Mouse (Mus musculus) midbrain, embryonic 14.5 days (tissue): Measurements from ENCODE around the gene Zkscan8. TPM values are rescaled to one million over a fixed set of nuclear protein-coding genes. Genes with fewer than 3 reads are reported as not detected.
"Not testable (repeated sequence)": the region's sequence is repeated elsewhere in the genome, so short reads cannot be mapped to it uniquely, and the experiment has no call there.

Source experiments
- ATAC-seq: fragments of 200-750 bp; cut with Nextera tagmentation; 2 replicates; pipeline ENCODE4 v1.8.0; 2017; ENCODE audit warnings: moderate number of reproducible peaks, moderate library complexity; ENCODE audit not compliant: low FRiP score, low TSS enrichment
- DNase-seq: peaks from one replicate; pipeline ENCODE4 v3.0.0-alpha.2; 2015
- H3K27ac ChIP-seq: fragments of 300-500 bp; sonication (generic); replicated peaks from 2 replicates; pipeline ENCODE4 v1.5.1; 2014; ENCODE audit warnings: mild to moderate bottlenecking, low read depth, low read length, moderate library complexity
- H3K27me3 ChIP-seq: fragments of 300-500 bp; sonication (generic); 2 replicates; pipeline ENCODE4 v1.6.1; 2014; ENCODE audit warnings: low read length, control low read depth, mixed read lengths; ENCODE audit not compliant: control insufficient read depth, insufficient read depth
- H3K36me3 ChIP-seq: fragments of 300-500 bp; sonication (generic); 2 replicates; pipeline ENCODE4 v1.6.1; 2014; ENCODE audit warnings: low read length, control low read depth; ENCODE audit not compliant: control insufficient read depth, insufficient read depth
- H3K4me1 ChIP-seq: fragments of 300-500 bp; sonication (generic); 2 replicates; pipeline ENCODE4 v1.6.1; 2014; ENCODE audit warnings: mild to moderate bottlenecking, antibody characterized with exemption, low read length, control low read depth; ENCODE audit not compliant: control insufficient read depth, insufficient read depth
- H3K4me2 ChIP-seq: fragments of 300-500 bp; sonication (generic); 2 replicates; pipeline ENCODE4 v1.6.1; 2014; ENCODE audit warnings: mild to moderate bottlenecking, low read length, moderate library complexity
- H3K4me3 ChIP-seq: fragments of 300-500 bp; sonication (generic); replicated peaks from 2 replicates; pipeline ENCODE4 v1.5.1; 2014; ENCODE audit warnings: low read depth, low read length
- H3K9ac ChIP-seq: fragments of 300-500 bp; sonication (generic); replicated peaks from 2 replicates; pipeline ENCODE4 v1.6.1; 2014; ENCODE audit warnings: mild to moderate bottlenecking, low read length, moderate library complexity
- H3K9me3 ChIP-seq: fragments of 300-500 bp; sonication (generic); 2 replicates; pipeline ENCODE4 v1.6.1; 2016; ENCODE audit warnings: low read length, control low read depth, mixed read lengths; ENCODE audit not compliant: control insufficient read depth
- WGBS: fragments of 180-500 bp; shearing (Covaris S2); extraction: QIAGEN DNeasy Blood & Tissue Kit; methylation state at CpG from one replicate; pipeline ENCODE4 v1.1.7; 2014; 5-methylcytosine and 5-hydroxymethylcytosine counted together
- polyA plus RNA-seq: library from polyadenylated mRNA; unstranded; fragments of >200 nt; fragmentation: Nextera tagmentation; extraction: Ambion mirVana; gene quantifications from 2 replicates; pipeline ENCODE4 v1.2.1, GENCODE M21; 2014

Zkscan8 gene
- polyA plus RNA-seq, 1 experiment from 2014 or later: 10.9 TPM

GRCm38 (mm10) chr13:21495080-21495479, 35.8 kb downstream of the Zkscan8 start, which contains the start of gene AK157302:
AK157302 (plus strand) TSS chr13:21495223.
- no peak within 1 kb of the TSS for H3K4me2 ChIP-seq
- no peak within 1 kb of the TSS for H3K27ac ChIP-seq
- DNase-seq: no peak
- no peaks in the 10 kb centered on the region for H3K4me1 ChIP-seq
- no peaks in the 10 kb centered on the region for H3K27me3 ChIP-seq
- H3K4me3 ChIP-seq: no peak within 1 kb of the TSS
- no peak within 1 kb of the TSS for H3K9ac ChIP-seq
- no peaks in the 10 kb centered on the region for H3K36me3 ChIP-seq
- WGBS: 94% methylated on average over 21 of the region's 21 CpGs
- ATAC-seq: no peak
- no peaks in the 10 kb centered on the region for H3K9me3 ChIP-seq

GRCm38 (mm10) chr13:21492847-21493246, 38.1 kb downstream of the Zkscan8 start:
- WGBS: 93% methylated on average over 5 of the region's 5 CpGs
- ATAC-seq: no peak
- Histone ChIP-seq H3K4me3 (no peak overlapping the region), H3K27ac (no peak overlapping the region), H3K4me2 (no peak overlapping the region), H3K9ac (no peak overlapping the region), H3K27me3 (no peaks in the 10 kb centered on the region), H3K36me3 (no peaks in the 10 kb centered on the region), H3K4me1 (no peaks in the 10 kb centered on the region), H3K9me3 (no peaks in the 10 kb centered on the region)
- no peak for DNase-seq

GRCm38 (mm10) chr13:21486881-21487280, 44.0 kb downstream of the Zkscan8 start:
- Histone ChIP-seq H3K9me3 (peaks cover 3% of the 10 kb centered on the region; the same call in 1 of the 2 replicates), H3K27ac (no peak overlapping the region), H3K4me2 (no peak overlapping the region), H3K4me3 (no peak overlapping the region), H3K4me1 (no peaks in the 10 kb centered on the region), H3K27me3 (no peaks in the 10 kb centered on the region), H3K9ac (no peak overlapping the region), H3K36me3 (peaks cover 15% of the 10 kb centered on the region)
- DNase-seq (no peak), ATAC-seq (no peak)
- WGBS: 97% methylated on average over 1 of the region's 1 CpGs

- H3K36me3 ChIP-seq, H3K4me1 ChIP-seq, H3K27me3 ChIP-seq, H3K9me3 ChIP-seq: not testable (repeated sequence)
- Histone ChIP-seq H3K4me2 (peak within 1 kb of the TSS; percentile 62), H3K27ac (peak within 1 kb of the TSS; percentile 68), H3K4me3 (peak within 1 kb of the TSS; percentile 53), H3K9ac (peak within 1 kb of the TSS; percentile 51)
- peak; percentile 88 for ATAC-seq
- peak; percentile 92 for DNase-seq
- 4% methylated on average over 31 of the region's 31 CpGs for WGBS
Observed at GRCm38 (mm10) chr13:21478759-21479670, 51.9 kb downstream of the Zkscan8 start, which contains the start of the genes Zkscan4 and Gm10065. Zkscan4 (plus strand) TSS chr13:21478907. Gm10065 (minus strand) TSS chr13:21479441.

- no peaks in the 10 kb centered on the region for H3K9me3 ChIP-seq
- H3K36me3 ChIP-seq: no peaks in the 10 kb centered on the region
- 24% methylated on average over 4 of the region's 4 CpGs for WGBS
- no peaks in the 10 kb centered on the region for H3K4me1 ChIP-seq
- 0 out of 2 replicates have a peak, but pooled peaks cover 3% of the 10 kb centered on the region for H3K27me3 ChIP-seq
- no peak for ATAC-seq
- H3K4me3 ChIP-seq: no peak overlapping the region
- no peak overlapping the region for H3K4me2 ChIP-seq
- no peak overlapping the region for H3K9ac ChIP-seq
- DNase-seq: no peak
- H3K27ac ChIP-seq: no peak overlapping the region
Observed at GRCm38 (mm10) chr13:21472427-21472826, 58.5 kb downstream of the Zkscan8 start.

GRCm38 (mm10) chr13:21469097-21469496, 61.8 kb downstream of the Zkscan8 start:
- H3K4me1 ChIP-seq: no peaks in the 10 kb centered on the region
- no peaks in the 10 kb centered on the region for H3K9me3 ChIP-seq
- H3K27me3 ChIP-seq: 0 out of 2 replicates have a peak, but pooled peaks cover 3% of the 10 kb centered on the region
- no peak overlapping the region for H3K27ac ChIP-seq
- 13% methylated on average over 9 of the region's 9 CpGs for WGBS
- peak overlapping the region; percentile 66 for H3K4me2 ChIP-seq
- H3K36me3 ChIP-seq: no peaks in the 10 kb centered on the region
- no peak for ATAC-seq
- no peak for DNase-seq
- H3K4me3 ChIP-seq: no peak overlapping the region
- H3K9ac ChIP-seq: no peak overlapping the region

- peak; percentile 96 for ATAC-seq
Observed at GRCm38 (mm10) chr13:21468061-21469019, 62.6 kb downstream of the Zkscan8 start, which contains the start of gene Nkapl. Nkapl (minus strand) TSS chr13:21468509.

GRCm38 (mm10) chr13:21467336-21467735, 63.6 kb downstream of the Zkscan8 start:
- no peak for DNase-seq
- ATAC-seq: no peak
- no peak overlapping the region for H3K27ac ChIP-seq
- no peaks in the 10 kb centered on the region for H3K9me3 ChIP-seq
- no peak overlapping the region for H3K4me2 ChIP-seq
- 0 out of 2 replicates have a peak, but pooled peaks cover 3% of the 10 kb centered on the region for H3K27me3 ChIP-seq
- no peaks in the 10 kb centered on the region for H3K36me3 ChIP-seq
- 86% methylated on average over 10 of the region's 10 CpGs for WGBS
- no peaks in the 10 kb centered on the region for H3K4me1 ChIP-seq
- no peak overlapping the region for H3K4me3 ChIP-seq
- no peak overlapping the region for H3K9ac ChIP-seq

More at GRCm38 (mm10) chr13:21468061-21469019, 62.6 kb downstream of the Zkscan8 start, which contains the start of gene Nkapl:
- H3K27me3 ChIP-seq: 0 out of 2 replicates have a peak, but pooled peaks cover 3% of the 10 kb centered on the region
- no peaks in the 10 kb centered on the region for H3K36me3 ChIP-seq
- no peaks in the 10 kb centered on the region for H3K9me3 ChIP-seq
- H3K9ac ChIP-seq: peak within 1 kb of the TSS; percentile 66
- WGBS: 1% methylated on average over 54 of the region's 54 CpGs
- peak within 1 kb of the TSS; percentile 53 for H3K4me3 ChIP-seq
- no peaks in the 10 kb centered on the region for H3K4me1 ChIP-seq
- H3K4me2 ChIP-seq: peak within 1 kb of the TSS; percentile 66
- peak within 1 kb of the TSS; percentile 73 for H3K27ac ChIP-seq
- DNase-seq: peak; percentile 93
